Mouse (Mus musculus): ENCODE results near the gene Ccdc88c.

The Ccdc88c gene

DNA sequence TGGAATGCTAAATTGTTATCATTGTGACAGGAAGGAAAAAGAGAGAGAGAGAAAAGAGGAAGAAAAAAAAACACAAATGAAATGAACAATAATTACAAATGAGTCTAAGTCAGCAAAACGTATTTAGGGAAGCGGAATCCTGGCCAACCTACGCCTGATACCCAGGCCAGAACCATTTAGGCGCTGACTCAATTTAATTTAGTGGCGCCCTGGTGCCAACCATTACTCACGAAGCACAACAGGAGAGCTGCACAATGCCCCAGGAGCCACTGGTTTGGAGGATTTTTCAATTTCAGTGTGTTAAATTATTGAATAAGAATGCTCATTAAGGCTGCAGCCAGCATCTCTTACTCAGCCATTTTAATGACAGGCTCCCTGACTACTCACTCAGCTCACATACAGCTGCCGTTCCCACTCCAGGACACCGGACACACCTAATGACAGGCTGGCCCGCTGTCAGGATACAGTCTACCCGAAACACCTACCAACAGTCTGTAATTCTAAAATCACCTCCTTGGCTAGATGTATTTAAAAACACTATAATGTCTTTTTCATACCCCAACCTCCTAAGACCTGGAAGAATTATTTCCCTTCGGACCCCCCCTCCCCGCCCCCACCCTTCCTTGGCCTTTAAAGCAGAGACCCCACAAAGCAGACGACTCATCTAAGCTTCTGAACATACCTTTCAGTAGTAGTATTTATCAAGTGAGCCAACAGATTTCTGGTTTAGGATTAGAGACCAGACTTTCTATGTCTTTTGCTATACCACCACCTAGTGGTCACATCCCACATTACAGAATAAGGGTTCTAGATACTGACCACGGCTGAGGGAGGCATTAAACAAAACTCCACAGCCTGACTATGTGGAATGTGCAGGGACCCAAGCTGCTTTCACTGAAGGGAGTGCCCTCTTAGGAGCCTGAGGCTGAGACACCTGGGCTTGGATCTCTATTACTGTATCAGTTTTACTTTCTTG is 102.9 kb downstream of the Ccdc88c start:
- no peak for DNase-seq

DNA sequence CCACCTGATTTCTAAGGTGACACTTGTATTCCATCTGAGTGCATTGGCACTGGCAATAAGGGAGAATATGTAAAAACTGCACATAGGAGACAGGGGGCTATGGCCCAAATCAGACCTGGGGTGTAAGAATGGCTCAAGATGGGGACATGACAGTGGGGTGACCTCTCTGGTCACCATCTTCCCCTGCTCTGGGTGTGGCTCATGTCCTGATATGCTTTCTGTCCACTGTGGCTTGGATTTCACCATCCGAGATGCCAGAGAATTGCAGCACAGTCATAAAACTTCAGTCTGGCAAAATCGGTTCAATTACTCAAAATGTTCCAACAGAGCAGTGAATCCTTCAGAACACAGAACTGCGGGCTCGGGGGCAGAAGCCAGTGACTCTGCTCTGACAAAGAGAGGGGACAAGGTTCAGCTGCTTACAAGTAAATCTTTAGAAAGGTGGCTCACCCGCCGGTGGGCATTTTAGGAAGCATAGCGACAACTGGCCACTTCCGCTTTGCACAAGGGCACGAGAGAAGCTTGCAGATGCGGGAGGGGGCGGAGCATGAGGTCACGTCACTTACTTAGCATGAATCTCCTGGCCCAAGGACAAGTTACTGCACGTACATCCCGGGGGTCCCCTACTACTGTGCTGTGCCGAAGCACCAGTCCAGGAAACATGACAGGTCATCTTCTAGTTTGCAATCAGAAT is 104.1 kb downstream of the Ccdc88c start:
- DNase-seq = no peak

DNA sequence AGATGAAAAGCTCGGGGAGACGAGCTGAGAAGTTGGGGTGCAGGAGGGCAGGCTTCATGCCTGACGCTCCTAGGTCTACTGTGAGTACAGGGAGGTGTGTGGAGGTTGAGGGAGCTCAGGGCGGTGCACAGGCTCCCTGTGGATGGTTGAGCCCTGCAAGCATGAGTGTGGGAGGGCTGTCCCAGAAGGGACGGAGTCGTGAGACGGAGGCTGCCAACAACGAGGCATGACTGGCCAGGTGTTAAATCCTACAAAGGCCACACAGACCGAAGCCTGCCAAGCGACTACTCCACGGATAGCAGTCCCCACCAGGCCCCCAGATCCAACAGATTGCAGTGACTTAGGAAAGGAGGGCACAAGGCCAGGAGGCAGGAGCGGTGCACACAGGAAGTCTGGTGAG is 118.1 kb downstream of the Ccdc88c start:
- DNase-seq = no peak

DNA sequence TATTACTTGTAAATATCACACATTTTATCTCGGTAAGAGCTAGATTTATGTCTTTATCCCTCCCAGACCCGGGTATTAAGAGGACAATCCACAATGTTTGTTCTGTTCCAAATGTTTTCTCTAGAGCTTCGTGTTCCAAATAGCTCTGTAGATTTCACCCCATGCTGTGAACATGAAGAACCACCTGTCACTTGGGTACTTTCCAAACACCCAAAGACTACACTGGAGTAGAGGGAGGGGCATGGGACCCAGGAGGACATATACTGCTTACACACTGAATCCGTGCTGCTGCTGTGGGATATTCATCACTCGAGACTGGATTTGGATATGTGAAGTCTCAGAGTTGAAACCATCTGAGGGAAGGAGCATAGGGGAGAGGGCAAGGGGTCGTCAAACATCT is 119.1 kb downstream of the Ccdc88c start:
- DNase-seq = no peak

DNA sequence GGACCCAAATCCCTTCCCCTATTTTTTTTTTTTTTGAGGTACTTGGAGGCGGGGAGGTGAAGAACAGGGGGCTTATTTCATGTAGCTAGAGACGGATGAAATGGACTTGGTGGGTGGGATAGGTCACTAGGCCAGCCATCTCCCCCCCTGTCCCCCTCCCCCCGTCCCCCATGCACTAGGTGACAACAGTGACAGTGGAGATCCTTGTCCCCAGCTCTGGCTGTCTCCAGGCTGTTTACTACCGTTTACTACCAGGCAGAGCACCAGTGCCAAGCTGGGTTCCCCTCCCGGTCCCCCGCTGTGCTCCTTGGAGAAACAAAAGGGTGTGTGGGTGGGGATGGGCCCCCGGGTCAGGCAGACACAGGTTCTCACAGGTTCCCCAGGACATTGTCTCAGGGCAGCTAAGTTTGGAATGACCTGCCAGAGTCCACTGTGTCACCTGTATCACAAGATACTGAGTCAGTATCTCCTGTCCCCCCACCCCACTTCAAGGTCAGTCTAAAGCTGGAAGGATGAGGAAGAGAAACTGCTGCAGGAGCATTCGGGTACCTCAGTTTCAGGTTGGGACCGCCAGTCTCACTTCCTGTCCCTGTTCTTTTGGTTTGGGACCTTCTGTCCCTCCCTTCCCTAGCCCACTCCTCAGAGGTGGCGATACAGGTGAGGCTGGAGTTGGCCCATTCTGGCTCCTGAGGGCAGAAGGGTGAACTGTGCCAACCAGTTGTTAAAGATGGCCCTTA is 120.4 kb downstream of the Ccdc88c start:
- DNase-seq = peak; percentile 82

DNA sequence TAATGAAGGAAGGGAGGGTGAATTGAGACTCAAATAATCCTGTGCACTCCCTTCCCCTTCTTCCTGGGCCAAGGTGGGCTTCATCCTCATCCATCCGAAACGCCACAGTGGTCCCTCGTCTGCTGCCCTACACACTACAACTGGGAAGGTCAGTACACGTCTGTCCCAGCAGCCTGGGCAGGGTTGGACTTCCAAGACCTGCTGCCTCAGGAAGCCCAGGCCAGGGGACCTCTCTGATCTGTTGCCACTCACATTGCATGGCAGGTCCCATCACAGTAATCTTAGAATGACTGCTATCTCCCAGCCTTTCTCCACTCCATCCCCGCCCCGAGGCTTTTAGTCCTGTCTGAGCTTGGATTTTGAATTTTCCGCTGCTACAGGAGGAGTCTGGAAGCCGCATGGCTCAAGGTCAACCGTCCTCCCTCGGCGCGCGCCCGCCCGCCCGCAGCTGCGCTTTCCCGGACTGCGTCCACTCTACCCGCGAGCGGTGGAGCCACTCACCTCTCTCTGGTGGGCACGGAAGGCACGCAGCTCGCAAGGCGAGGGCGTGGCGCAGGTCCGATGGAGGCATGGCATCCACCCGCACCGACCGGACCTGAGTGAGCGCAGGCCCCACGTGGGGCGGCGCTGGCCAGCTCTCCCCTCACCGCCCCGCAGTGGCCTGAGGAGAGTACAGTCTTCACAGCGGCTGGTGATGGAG is 121.1 kb downstream of the Ccdc88c start, which contains the start of gene Gpr68:
TSS of gene Gpr68 (minus strand) at position 601 of the 700 bp plus-strand sequence.
- DNase-seq = peak; percentile 88

DNA sequence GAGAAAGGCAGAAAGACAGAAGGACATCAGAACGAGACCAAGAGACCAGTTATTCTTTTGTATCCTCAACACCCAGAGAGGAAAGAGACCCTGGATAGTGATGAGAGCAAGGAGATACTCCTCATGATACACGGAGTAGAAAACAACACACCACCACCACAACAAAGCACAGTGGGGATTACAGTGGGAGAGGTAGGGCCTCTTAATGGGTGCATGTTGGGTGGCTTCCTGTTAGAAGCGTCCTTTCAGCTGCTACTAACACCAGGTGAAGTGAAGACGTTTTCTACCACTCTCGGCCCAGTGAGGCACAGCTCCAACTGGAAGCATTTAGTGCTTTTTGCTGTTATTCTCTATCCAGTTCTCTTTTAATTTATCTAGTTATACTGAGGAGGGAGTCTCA is 122.0 kb downstream of the Ccdc88c start:
- no peak for DNase-seq

DNA sequence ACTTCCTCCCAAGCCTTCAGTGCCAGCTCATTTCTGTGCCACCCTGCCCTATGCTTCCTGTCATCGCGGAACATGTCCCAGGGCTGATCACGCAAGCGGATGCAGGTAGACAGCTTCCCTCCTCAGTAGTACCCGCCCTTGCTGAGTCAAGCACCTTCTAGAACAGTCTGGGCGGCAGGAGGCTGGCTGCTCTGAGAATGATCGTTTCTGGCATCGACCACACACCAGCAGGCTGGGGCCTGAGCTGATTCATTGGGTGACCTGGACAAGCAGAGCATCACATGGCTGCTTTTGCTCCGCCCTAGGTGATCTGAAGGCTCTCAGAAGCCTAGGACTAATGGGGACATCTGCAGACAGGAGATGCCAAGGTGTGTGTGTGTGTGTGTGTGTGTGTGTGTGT is 125.1 kb downstream of the Ccdc88c start:
- peak; percentile 91 for DNase-seq

DNA sequence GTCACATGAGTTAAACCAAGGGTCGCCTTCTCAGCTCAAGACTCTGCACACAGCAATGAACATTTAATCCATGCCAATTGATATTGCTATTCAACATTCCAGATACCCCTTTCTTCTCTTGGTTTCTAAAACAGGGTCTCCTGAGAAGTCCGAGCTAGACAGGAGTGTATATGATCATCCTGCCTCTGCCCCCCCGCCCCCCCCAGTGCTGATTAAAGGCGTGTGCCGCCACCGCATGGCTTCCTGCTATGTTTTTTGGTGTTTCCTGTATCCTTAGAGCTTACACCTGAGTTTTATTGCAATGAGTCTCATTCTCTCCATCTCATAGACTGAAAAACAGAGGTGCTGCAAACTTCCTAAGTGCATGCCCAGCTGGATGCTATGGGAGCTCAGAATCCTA is 127.5 kb downstream of the Ccdc88c start:
- DNase-seq = no peak

DNA sequence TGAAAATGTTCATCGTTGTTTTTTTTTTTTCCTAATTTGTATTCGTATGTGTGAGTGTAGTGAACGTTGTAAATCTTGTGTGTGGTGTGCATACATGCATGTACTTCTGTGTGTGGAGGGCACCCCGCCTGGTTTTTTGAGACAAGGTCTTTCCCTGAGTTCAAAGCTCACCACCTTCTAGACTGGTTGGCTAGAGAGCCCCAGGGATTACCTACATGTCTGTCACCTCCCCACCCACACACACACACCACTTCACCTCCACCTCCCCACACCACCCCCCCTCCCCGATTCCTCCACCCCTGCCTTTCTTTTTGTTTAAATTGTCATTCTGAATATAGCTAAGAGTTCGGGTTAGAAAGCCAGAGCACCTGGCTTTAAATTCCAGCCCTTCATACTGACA is 128.0 kb downstream of the Ccdc88c start:
- DNase-seq = no peak

DNA sequence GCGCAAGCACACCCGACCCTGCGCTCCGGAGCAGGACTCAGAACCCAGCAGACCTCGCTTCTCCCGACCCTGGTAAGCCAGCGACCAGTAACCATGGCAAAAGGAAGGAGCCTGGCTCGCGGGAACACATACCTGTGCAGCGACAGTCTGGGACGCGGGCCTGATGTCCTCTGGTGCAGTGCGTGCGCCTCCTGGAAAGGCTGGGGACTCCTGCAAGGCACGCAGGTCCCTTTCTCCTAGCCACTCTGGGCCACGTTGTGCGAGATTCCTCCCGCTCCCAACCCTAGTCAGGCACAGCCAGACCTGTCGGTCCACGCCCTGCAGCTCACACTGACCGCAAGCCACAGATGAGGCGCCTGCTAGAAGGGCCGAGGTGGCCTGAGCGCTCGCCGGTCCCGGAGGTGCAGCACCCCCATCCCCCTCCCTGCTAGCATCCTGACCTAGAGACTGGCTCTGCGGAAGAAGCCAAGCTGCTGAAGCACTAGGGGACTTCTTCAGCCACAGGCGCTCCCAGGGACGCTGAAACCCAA is 129.7 kb downstream of the Ccdc88c start:
- DNase-seq = peak; percentile 86

DNA sequence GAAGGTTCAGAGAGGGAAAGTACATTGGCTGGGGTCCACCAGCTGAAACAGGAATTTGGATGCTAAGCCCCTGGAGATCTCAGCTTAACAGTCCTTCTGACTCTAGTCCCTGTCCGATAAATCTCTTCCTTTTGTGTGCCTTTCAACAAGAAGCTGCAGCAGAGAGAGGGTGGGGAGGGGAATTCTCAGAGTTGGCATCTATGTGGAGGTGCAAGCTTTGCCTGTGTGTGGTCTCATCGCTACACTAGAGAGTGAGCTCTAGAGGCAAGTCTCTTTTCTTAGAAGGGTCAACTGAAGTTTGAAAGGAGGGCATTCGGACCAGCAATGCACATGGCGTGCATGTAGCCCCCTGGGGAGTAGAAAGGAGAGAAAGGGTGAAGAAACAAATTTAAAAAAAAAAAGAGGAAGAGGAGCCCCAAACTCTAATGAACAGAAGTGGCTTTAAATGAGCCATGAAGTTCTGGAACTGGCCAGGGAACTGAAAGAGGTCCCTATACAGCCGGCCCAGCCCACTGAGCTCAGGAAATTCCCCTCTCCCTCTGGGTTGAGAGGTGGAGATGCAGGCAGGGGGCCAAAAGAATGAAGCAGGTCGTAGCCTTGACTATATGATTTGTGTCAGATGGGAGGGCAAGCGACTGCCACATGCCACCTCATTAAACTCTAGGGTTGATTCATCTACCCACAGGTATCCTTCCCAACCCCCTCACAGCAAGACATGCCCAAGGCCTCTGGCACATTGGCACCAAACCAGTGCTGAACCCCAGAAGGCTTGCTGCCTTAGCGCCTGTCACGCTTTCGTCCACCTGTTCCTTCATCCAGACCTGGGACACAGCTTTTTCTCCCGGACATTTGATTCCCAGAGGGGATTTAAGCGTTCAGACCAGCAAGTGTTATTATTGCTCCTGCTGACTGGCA is 130.9 kb downstream of the Ccdc88c start:
- peak; percentile 83 for DNase-seq

DNA sequence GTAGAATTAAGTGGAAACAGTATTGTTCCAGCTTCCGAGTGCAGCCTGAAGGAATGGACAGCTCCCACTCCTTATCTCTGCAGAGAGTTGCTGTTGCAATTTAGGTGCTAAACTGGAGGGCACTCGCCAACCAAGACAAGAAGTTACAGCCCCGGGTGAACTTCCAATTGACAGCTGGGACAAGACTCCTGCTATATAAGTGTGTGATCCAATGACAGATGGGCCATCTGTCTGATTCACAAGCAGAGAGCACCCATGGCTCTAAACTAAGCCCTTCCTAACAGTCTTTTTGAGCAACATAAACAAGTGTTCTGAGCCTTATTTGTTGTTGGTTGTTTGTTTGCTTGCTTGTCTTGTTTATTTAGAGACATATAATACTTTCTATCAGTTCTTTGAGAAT is 132.2 kb downstream of the Ccdc88c start:
- DNase-seq = no peak

DNA sequence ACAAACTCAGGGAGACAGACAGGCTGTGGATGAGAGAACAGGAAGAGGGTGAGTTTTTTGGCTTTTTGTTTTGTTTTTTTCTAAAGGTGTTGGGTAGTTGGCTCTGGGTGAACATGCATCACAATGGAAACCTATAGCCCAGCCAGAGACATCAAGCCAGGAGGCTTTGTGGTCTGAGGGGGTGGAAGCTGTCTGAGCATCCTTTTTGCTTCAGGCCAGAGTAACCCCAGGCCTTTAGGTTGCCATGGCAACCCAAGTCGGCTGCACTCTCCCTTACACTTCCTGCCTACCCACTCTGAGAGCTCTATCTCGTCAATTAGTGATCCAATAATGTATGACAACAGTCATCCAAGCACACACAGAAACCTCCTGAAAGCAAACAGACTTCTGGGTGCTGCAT is 133.4 kb downstream of the Ccdc88c start:
- DNase-seq = no peak

DNA sequence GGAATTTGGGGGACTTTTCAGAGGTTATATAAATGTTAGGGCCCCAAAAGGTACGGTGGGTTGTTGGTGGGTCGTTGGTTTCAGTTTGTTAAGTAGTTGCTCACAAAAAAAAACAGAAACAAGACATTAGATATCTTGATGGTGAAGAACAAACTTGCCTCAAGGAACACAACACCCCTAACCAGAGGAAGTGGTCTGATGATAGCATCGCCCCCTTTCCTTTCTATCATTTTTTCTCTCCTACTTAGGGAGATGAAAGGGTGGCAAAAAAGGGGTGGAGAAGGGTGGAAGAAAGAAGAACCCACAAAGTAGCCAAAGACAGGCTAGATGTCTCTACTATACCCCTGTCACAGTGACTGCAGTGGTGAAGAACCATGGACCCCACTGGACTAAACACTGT is 138.3 kb downstream of the Ccdc88c start:
- DNase-seq = no peak

DNA sequence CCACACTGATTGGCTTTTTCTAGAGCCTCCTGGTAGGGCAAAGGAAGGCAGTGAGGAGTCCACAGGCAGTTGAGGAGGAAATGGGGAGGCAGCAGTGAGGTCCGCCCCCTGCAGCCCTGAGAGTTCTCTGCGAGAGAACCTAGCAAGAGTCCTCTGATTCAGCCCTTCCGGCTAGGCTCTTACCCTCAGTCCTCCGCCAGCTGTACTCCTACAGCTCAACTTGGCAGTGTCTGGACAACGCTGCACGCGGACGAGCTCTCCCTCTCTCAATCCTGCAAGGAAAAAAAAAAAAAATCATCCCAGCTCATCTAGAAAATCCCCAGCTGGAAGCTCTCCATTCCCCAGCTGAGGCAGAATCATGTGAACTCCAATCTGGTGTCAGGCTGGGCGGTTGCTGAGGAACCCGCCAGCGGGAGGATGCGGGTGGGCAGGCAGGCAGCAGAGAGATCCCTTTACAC is 141.0 kb downstream of the Ccdc88c start:
- peak; percentile 96 for DNase-seq

DNA sequence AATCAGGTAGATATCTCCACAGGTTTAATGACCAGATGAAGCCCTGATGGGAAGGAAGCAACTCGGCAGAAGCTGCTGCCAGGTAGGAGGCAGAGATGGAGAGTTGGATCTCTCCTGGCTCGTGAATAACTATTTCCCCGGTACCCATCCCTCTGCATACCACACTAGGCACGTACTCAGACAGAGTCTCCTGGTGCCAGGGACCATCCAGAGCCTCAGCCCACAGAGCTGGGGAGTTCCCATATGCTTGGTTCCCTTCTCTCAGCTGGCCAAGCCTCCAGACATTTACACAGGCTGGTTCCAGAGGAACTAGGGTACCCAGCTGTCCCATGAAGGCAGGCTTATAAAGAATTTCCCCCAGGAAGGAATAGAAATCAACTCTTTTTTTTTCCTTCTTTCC is 142.0 kb downstream of the Ccdc88c start:
- DNase-seq = no peak

DNA sequence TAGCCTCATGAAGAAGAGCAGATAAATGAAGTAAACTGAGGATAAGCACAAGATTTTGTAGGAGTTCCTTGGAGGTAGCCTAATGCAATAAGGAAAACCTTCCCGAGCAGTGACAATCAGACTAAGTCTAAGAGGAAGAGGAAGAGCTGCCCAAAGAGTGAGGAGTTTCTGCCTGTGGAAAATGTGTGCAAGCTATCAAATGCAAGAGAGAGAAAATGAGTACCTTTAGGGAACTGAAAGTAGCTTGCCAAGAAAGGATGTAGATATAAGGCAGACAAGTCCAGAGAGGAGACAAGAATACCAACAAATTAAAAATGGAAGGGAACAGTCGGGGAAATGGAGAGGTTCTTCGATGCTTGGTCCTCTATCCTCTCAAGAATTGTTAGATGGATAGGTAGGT is 143.3 kb downstream of the Ccdc88c start:
- DNase-seq = no peak

DNA sequence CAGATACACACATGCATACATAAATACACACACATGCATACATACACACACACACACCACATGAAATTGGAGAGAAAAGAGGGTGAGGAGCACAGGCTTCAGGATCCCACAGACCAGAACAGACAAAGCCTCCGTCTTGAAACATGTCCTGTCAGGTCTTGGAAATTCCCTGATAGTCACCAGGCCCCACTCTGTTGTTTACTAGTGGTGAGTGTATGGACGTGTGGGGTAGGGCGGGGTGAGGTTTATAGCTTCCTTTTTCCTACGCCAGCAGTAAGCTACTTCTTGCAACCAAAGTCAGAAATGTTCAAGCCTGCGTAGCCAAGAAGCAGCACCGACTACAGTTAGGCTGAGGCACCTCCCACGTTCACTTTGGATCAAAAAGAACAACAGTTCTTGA is 145.7 kb downstream of the Ccdc88c start:
- DNase-seq = peak; percentile 88

DNA sequence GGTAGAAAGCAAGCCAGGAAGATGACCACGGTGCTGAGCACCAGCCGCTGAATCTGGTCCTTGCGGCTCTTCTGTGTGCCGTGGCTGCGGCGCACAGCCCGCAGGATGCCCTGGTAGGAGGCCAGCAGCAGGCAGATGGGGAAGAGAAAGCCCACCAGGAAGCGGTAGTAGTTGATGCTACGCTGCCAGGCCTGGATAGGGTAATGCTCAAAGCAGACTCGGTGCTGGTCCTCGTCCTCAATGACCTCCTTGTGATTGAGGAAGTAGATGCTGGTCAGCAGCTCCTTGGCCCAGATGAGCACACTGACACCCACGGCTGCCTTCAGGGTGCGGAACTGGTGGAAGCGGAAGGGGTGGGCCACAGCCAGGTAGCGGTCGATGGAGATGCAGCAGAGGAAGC is 150.3 kb downstream of the Ccdc88c start:
- DNase-seq = peak; percentile 93

DNA sequence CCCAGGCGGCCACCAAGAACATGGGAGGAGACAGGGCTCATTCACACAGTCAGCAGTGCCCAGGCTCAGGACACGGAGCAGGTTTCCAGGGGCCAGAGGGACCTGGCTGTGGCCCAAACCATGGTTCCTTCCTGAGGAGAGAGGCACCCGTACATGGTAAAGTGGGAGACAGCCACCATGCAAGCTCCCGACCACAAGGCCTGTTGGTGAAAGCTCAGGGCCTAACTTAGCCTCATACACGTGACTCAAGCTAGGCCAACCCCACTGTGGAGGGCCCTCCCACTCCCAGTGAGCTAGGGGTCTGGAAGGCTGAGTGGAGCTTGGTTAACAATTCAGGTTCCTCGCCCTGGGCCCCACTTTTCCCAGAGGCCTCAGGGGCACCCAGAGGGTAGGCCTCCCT is 150.9 kb downstream of the Ccdc88c start:
- peak; percentile 87 for DNase-seq

All from heart, adult 11 months (tissue).